Mouse (Mus musculus) frontal cortex, adult 2 months (tissue): Measurements from ENCODE around the gene Dnajb11. TPM values are rescaled to one million over a fixed set of nuclear protein-coding genes. Genes with fewer than 3 reads are reported as not detected.

Source experiments
- DNase-seq, 2 experiments: peaks; one replicate each; pipeline ENCODE4 v3.0.0; 2022; ENCODE audit warnings: low spot score in 1 of 2; ENCODE audit errors: extremely low spot score in 1 of 2
- polyA plus RNA-seq: library from polyadenylated mRNA; depleted of rRNA; stranded (reverse); fragments of >200 nt; gene quantifications from 2 replicates; pipeline ENCODE4 v1.2.3, GENCODE M21; 2012

Gene Dnajb11
- polyA plus RNA-seq, 1 experiment: 42.9 TPM

- no peak for DNase-seq
These were observed 23.3 kb downstream of the Dnajb11 start for GRCm38 (mm10) chr16:22880900-22881299.

- DNase-seq: no peak
These were observed 23.8 kb downstream of the Dnajb11 start for GRCm38 (mm10) chr16:22881487-22881886.

GRCm38 (mm10) chr16:22883441-22883840 is 25.8 kb downstream of the Dnajb11 start:
- no peak for DNase-seq

GRCm38 (mm10) chr16:22885356-22885755 is 27.7 kb downstream of the Dnajb11 start:
- no peak for DNase-seq

GRCm38 (mm10) chr16:22886726-22887125 is 29.1 kb downstream of the Dnajb11 start:
- no peak for DNase-seq

GRCm38 (mm10) chr16:22888835-22889234 is 31.2 kb downstream of the Dnajb11 start:
- DNase-seq: no peak

- DNase-seq: no peak
These were observed 32.1 kb downstream of the Dnajb11 start for GRCm38 (mm10) chr16:22889716-22890115.

- no peak for DNase-seq
These were observed 33.3 kb downstream of the Dnajb11 start, which contains the start of gene Ahsg for GRCm38 (mm10) chr16:22890683-22891510. Gene Ahsg (plus strand): TSS chr16:22891277.

GRCm38 (mm10) chr16:22891733-22892154 is 34.1 kb downstream of the Dnajb11 start:
- DNase-seq: no peak

- DNase-seq: no peak
These were observed 36.5 kb downstream of the Dnajb11 start for GRCm38 (mm10) chr16:22894095-22894494.

GRCm38 (mm10) chr16:22896618-22897017 is 39.0 kb downstream of the Dnajb11 start:
- DNase-seq: no peak

GRCm38 (mm10) chr16:22899346-22899745 is 41.7 kb downstream of the Dnajb11 start:
- no peak for DNase-seq

- no peak for DNase-seq
These were observed 42.4 kb downstream of the Dnajb11 start for GRCm38 (mm10) chr16:22899866-22900570.

GRCm38 (mm10) chr16:22901326-22901725 is 43.7 kb downstream of the Dnajb11 start:
- DNase-seq: no peak

GRCm38 (mm10) chr16:22909290-22909689 is 51.6 kb downstream of the Dnajb11 start:
- DNase-seq: no peak

- DNase-seq: peak in 1 of 2 experiments; percentile 48
These were observed 54.3 kb downstream of the Dnajb11 start for GRCm38 (mm10) chr16:22911986-22912385.

GRCm38 (mm10) chr16:22912886-22913285 is 55.2 kb downstream of the Dnajb11 start:
- DNase-seq: no peak

- DNase-seq: no peak
These were observed 56.6 kb downstream of the Dnajb11 start for GRCm38 (mm10) chr16:22914276-22914675.

- no peak for DNase-seq
These were observed 60.4 kb downstream of the Dnajb11 start, which contains the start of gene Fetub for GRCm38 (mm10) chr16:22918034-22918433. Gene Fetub (plus strand): TSS chr16:22918334.

GRCm38 (mm10) chr16:22918664-22919312 is 61.1 kb downstream of the Dnajb11 start:
- no peak for DNase-seq
